Mouse (Mus musculus) stomach, embryonic 15.5 days (tissue): Measurements from ENCODE around the gene Fam78a. TPM values are rescaled to one million over a fixed set of nuclear protein-coding genes. Genes with fewer than 3 reads are reported as not detected.

ENCODE experiments used
- ATAC-seq: fragments of 200-750 bp; cut with Nextera tagmentation; 2 replicates; pipeline ENCODE4 v1.8.0; 2017; ENCODE audit warnings: low read depth, moderate number of reproducible peaks, moderate TSS enrichment; ENCODE audit not compliant: insufficient read depth, low FRiP score
- H3K27ac ChIP-seq: fragments of 300-500 bp; sonication (generic); 2 replicates; pipeline ENCODE4 v1.5.1; 2015; ENCODE audit warnings: mild to moderate bottlenecking, inconsistent platforms
- H3K27me3 ChIP-seq: fragments of 300-500 bp; sonication (generic); replicated peaks from 2 replicates; pipeline ENCODE4 v1.6.1; 2015; ENCODE audit warnings: inconsistent platforms
- H3K36me3 ChIP-seq: fragments of 300-500 bp; sonication (generic); 2 replicates; pipeline ENCODE4 v1.6.1; 2015; ENCODE audit warnings: inconsistent platforms
- H3K4me1 ChIP-seq: fragments of 300-500 bp; sonication (generic); 2 replicates; pipeline ENCODE4 v1.6.1; 2015; ENCODE audit warnings: inconsistent platforms
- H3K4me2 ChIP-seq: fragments of 300-500 bp; sonication (generic); 2 replicates; pipeline ENCODE4 v1.6.1; 2015; ENCODE audit warnings: mild to moderate bottlenecking, inconsistent platforms
- H3K4me3 ChIP-seq: fragments of 300-500 bp; sonication (generic); replicated peaks from 2 replicates; pipeline ENCODE4 v1.5.1; 2015; ENCODE audit warnings: inconsistent platforms
- H3K9ac ChIP-seq: fragments of 300-500 bp; sonication (generic); 2 replicates; pipeline ENCODE4 v1.6.1; 2015; ENCODE audit warnings: inconsistent platforms
- H3K9me3 ChIP-seq: fragments of 300-500 bp; sonication (generic); 2 replicates; pipeline ENCODE4 v1.6.1; 2016; ENCODE audit warnings: inconsistent platforms
- WGBS: fragments of 180-500 bp; shearing (Covaris S2); methylation state at CpG from one replicate; pipeline ENCODE4 v1.1.7; 2015; 5-methylcytosine and 5-hydroxymethylcytosine counted together
- polyA plus RNA-seq: library from polyadenylated mRNA; unstranded; fragments of >200 nt; fragmentation: Nextera tagmentation; extraction: Ambion mirVana; gene quantifications from 2 replicates; pipeline ENCODE4 v1.2.1, GENCODE M21; 2015

The Fam78a gene
- polyA plus RNA-seq, 1 experiment from 2014 or later = 2.2 TPM

DNA sequence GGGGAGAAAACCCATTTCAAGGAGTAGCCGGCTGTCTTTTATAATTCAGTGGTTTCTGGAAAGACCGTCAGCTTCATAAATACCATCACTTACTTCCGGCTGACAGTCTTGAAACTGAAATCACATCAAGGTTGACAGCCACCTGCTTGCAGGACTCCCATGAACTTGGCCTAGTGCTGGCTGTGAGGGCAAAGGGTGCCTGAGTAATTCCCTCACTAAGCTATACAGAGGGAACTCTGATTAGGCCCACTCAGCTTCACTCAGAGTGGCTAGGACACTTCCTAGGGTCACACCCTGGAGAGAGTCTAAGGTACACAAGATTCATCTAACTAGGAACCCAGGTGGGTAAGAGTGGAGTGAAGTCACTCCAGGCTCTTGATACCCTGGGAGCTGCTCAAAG is 4.0 kb downstream of the Fam78a start:
- no peaks in the 10 kb centered on the region for H3K36me3 ChIP-seq
- H3K4me2 ChIP-seq = no peak overlapping the region
- H3K4me3 ChIP-seq = no peak overlapping the region
- 77% methylated on average over 3 of the region's 3 CpGs for WGBS
- no peak for ATAC-seq
- no peak overlapping the region for H3K27ac ChIP-seq
- H3K4me1 ChIP-seq = peaks cover 14% of the 10 kb centered on the region
- no peaks in the 10 kb centered on the region for H3K9me3 ChIP-seq
- H3K9ac ChIP-seq = no peak overlapping the region
- peaks cover 36% of the 10 kb centered on the region for H3K27me3 ChIP-seq

DNA sequence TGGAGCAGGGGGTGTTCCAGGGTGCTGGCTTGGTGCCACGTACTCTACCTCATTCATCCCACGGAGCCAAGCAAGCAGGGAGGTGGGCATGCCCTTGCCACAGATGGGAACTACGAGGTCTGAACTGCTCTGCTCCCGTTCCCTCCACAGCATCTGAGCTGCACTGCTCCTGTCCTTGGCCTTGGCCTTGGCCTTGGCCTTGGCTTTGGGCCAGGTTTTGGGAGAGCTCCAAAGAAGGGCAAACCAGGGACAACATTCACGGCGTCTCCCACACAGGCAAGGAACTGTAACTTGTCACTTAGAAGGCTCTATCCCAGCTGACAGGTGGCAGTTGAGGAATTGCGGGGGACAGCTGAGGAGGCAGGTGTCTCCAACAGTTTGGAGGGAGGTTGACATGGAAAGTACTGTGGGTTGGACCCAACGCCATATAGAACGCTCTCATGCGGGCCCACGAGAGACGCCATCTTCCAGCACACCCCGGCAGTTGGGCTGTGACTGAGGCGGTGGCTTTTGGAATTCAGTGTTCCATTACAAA is 5.4 kb downstream of the Fam78a start:
- Histone ChIP-seq H3K4me2 (peak overlapping the region; percentile 5; the same call in 1 of the 2 replicates), H3K27ac (no peak overlapping the region)

DNA sequence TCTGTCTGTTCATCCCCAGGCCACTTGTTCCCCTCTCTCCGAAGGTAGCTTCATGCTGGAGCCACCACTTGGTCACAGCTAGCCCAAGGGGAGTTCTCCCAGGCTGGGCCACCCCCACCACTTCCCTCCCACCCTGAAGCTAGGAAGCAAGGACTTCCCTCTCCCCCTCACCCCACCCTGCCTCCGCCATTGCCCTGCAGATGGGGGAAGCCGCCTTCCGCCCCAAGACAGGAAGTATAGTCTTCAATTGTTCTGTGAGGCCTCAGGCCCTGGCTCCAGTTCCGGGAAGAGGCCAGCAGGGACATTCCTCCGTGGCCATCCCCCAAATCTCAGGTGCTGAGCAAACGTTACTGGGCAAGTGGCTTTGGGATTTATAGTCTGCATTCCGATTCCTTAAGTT is 6.1 kb downstream of the Fam78a start:
- H3K36me3 ChIP-seq = no peaks in the 10 kb centered on the region
- no peaks in the 10 kb centered on the region for H3K9me3 ChIP-seq
- no peak; the same call in 1 of the 2 replicates for ATAC-seq
- peaks cover 20% of the 10 kb centered on the region for H3K27me3 ChIP-seq
- peaks cover 7% of the 10 kb centered on the region for H3K4me1 ChIP-seq
- H3K4me2 ChIP-seq = no peak overlapping the region
- H3K4me3 ChIP-seq = no peak overlapping the region
- WGBS = 51% methylated on average over 8 of the region's 8 CpGs
- no peak overlapping the region for H3K27ac ChIP-seq
- no peak overlapping the region for H3K9ac ChIP-seq

More for the DNA sequence above, 5.4 kb downstream of the Fam78a start:
- H3K9me3 ChIP-seq = no peaks in the 10 kb centered on the region
- H3K4me3 ChIP-seq = no peak overlapping the region
- no peak overlapping the region for H3K9ac ChIP-seq
- H3K27me3 ChIP-seq = peaks cover 28% of the 10 kb centered on the region
- ATAC-seq = no peak
- peaks cover 14% of the 10 kb centered on the region for H3K4me1 ChIP-seq
- no peaks in the 10 kb centered on the region for H3K36me3 ChIP-seq
- 89% methylated on average over 14 of the region's 14 CpGs for WGBS

DNA sequence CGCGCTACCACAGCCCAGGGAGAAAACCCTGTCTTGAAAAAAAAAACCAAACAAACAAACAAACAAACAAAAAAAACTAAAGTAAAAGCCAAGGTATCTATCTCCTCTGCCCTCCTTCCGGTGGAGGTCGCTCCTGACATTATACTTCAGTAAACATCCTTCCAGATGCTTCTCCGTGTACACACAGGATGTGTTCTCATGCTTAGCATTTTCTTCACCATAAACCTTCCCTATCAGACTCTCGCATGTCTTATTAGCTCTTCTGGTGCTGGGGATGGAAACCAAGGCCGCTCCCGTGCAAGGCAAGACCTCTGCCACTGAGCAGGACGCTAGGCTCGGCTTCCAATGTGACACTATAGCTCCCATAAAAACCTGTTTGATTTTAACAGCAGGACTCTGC is 6.9 kb downstream of the Fam78a start:
- H3K27ac ChIP-seq = no peak overlapping the region

DNA sequence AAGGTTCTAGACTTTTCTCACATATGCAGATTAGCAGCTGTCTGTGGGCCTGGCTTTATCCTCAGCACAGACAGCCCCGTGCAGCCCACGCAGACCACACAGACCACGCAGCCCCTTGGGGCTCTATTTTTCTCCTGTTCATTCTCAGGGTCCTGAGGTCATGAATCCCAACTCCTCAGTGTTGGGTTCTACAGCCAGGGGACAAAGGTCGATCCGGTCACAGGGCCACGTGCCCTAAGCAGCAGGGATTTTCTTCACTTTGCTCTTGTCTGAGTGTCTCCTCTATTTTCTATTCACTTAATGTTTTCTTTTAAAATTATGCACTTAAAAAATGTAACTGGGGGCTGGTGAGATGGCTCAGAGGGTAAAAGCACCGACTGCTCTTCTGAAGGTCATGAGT is 9.3 kb downstream of the Fam78a start:
- 71% methylated on average over 7 of the region's 7 CpGs for WGBS
- peaks cover 5% of the 10 kb centered on the region; the same call in 1 of the 2 replicates for H3K4me1 ChIP-seq
- H3K4me2 ChIP-seq = no peak overlapping the region
- no peaks in the 10 kb centered on the region for H3K9me3 ChIP-seq
- H3K27ac ChIP-seq = no peak overlapping the region
- no peak for ATAC-seq
- no peak overlapping the region for H3K9ac ChIP-seq
- no peaks in the 10 kb centered on the region for H3K36me3 ChIP-seq
- H3K4me3 ChIP-seq = no peak overlapping the region
- no peaks in the 10 kb centered on the region for H3K27me3 ChIP-seq

More for the DNA sequence above, 6.9 kb downstream of the Fam78a start:
- Histone ChIP-seq H3K27me3 (peaks cover 13% of the 10 kb centered on the region), H3K36me3 (no peaks in the 10 kb centered on the region), H3K4me1 (peaks cover 5% of the 10 kb centered on the region; the same call in 1 of the 2 replicates), H3K9ac (no peak overlapping the region), H3K4me3 (no peak overlapping the region), H3K9me3 (no peaks in the 10 kb centered on the region), H3K4me2 (no peak overlapping the region)
- no peak for ATAC-seq
- WGBS = 76% methylated on average over 10 of the region's 10 CpGs

DNA sequence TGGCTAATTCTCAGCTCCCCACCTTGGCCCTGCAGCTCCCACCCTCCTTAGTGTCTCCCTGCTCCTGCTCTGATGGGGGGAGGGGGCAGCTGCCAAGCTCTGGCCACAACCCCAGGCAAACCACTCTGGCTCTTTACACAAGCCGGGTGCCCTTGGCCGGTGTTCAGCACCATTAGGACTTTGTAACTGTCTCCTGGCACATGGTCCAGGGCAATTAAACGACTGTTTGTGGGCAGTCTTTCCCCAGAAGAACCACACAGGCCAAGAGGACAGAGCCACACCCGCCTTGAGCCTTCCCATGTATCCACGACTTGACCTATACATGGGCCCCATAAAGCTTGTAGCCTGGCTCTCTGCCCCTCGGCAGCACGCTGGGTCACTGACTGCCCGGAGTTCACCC is 10.3 kb downstream of the Fam78a start:
- Histone ChIP-seq H3K27me3 (no peaks in the 10 kb centered on the region), H3K4me1 (peaks cover 4% of the 10 kb centered on the region; the same call in 1 of the 2 replicates), H3K9me3 (no peaks in the 10 kb centered on the region), H3K9ac (no peak overlapping the region), H3K36me3 (no peaks in the 10 kb centered on the region), H3K4me2 (no peak overlapping the region), H3K4me3 (no peak overlapping the region), H3K27ac (no peak overlapping the region)
- ATAC-seq = no peak
- WGBS = 64% methylated on average over 8 of the region's 8 CpGs

DNA sequence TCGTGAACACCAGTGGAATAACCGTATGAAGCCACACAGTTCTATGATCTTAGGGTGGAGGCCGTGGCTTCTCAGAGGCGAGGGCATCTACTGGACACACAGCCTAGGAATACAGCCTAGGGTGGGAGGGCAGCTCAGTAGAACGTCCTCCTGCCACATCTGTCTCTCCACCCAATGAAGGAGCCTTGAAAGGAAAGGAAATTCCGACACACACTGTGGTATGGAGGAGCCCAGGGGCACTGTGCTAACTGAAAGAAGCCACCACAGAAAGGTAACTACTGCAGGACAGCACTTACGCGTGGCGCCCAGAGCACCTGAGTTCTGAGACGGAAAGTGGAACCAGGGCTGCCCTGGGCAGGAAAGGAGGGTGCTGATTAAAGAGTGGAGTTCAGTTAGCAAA is 13.9 kb downstream of the Fam78a start:
- no peak overlapping the region for H3K9ac ChIP-seq
- H3K36me3 ChIP-seq = no peaks in the 10 kb centered on the region
- no peak for ATAC-seq
- no peaks in the 10 kb centered on the region for H3K9me3 ChIP-seq
- no peak overlapping the region for H3K4me3 ChIP-seq
- H3K4me2 ChIP-seq = no peak overlapping the region
- H3K27ac ChIP-seq = no peak overlapping the region
- WGBS = 90% methylated on average over 10 of the region's 10 CpGs
- H3K27me3 ChIP-seq = no peaks in the 10 kb centered on the region; the same call in 1 of the 2 replicates
- H3K4me1 ChIP-seq = no peaks in the 10 kb centered on the region

DNA sequence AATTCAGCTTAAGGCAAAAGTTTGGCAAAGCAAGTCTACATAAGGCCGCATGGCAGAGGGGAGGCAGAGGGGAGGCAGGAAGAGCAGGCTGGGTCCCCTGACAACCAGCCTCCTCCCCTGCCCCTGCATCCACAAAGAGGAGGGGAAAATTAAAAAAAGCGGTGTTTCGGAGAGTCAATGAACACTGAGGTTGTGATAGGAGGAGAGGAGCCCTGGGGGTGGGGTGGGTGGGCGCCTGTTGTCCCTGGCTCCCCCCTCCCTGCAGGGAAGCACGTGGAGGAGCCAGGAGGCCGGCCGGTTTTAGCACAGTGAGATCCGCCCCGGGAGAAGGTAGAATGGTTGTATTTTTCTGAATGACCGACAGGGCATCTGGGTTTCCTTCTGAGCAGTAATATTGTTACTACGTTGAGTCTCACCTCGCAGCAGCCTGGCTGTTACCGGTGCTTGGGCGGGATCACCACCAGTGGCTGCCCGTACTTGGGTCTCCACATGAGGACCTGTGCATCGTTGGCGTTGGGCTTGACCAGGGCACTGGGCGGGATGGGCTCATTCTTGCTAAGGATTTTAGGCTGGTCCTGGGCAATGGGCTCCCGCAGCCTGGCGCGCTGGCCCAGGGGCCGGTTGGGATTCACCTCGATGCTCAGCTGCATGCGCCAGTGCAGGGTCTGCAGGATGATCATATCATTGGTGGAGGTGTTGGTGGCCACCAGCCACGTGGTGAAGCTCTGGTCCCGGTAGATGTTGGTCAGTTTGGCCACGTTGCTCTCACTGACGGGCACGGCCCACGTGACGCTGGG is 15.6 kb downstream of the Fam78a start:
- Histone ChIP-seq H3K4me3 (no peak overlapping the region), H3K4me2 (0 out of 2 replicates have a peak overlapping the region, but pooled peaks have one; percentile 2), H3K9ac (no peak overlapping the region), H3K27me3 (no peaks in the 10 kb centered on the region; the same call in 1 of the 2 replicates), H3K36me3 (no peaks in the 10 kb centered on the region), H3K27ac (no peak overlapping the region), H3K9me3 (no peaks in the 10 kb centered on the region), H3K4me1 (no peaks in the 10 kb centered on the region)
- ATAC-seq = no peak
- 50% methylated on average over 31 of the region's 31 CpGs for WGBS

DNA sequence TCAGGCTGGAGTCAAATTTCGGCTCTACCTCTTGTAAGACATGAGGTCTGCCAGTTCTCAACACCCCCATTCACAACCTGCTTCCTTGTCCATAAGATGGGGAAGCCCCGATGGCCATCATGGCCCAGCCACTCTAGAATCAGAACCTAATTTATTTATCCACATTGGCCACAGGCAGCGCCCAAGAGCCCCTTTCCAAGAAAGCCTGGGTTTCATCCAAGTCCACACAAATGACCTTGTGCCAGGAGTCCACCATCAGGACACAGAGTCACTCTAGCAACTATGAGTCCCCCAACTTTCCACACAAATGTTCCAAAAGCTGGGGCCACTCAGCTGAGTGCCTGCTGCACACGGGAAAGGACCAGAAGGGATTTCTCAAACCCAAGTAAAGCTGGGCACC is 18.7 kb downstream of the Fam78a start:
- no peak overlapping the region for H3K4me3 ChIP-seq
- ATAC-seq = no peak
- H3K27me3 ChIP-seq = no peaks in the 10 kb centered on the region; the same call in 1 of the 2 replicates
- H3K9ac ChIP-seq = no peak overlapping the region
- no peak overlapping the region for H3K4me2 ChIP-seq
- no peaks in the 10 kb centered on the region for H3K9me3 ChIP-seq
- no peak overlapping the region for H3K27ac ChIP-seq
- 0 out of 2 replicates have a peak, but pooled peaks cover 2% of the 10 kb centered on the region for H3K4me1 ChIP-seq
- WGBS = 76% methylated on average over 4 of the region's 4 CpGs
- no peaks in the 10 kb centered on the region for H3K36me3 ChIP-seq

DNA sequence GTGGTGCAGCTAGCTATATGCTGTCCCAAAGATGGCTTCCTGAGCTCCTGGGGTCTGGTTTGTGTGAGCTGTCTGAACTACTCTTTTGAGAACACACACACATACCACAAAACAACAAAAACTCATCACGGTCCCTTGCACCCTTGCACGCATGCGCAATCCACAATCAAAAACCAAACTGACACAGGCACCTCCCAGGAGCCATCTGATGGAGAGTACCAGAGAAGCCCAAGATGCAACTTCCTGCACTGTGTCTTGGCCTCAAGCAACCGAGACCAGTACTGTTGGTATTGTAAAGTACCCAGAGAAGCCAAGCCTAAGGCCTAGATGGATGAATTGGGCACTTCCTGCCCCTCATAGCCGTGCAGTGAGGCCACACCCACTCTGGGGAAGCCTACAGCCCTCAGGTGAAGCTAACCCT is 19.3 kb downstream of the Fam78a start:
- no peak overlapping the region for H3K4me2 ChIP-seq
- H3K27me3 ChIP-seq = no peaks in the 10 kb centered on the region; the same call in 1 of the 2 replicates
- no peak overlapping the region for H3K9ac ChIP-seq
- no peak overlapping the region for H3K27ac ChIP-seq
- no peaks in the 10 kb centered on the region for H3K36me3 ChIP-seq
- 74% methylated on average over 5 of the region's 5 CpGs for WGBS
- H3K4me1 ChIP-seq = 0 out of 2 replicates have a peak, but pooled peaks cover 2% of the 10 kb centered on the region
- no peaks in the 10 kb centered on the region for H3K9me3 ChIP-seq
- no peak for ATAC-seq
- H3K4me3 ChIP-seq = no peak overlapping the region

DNA sequence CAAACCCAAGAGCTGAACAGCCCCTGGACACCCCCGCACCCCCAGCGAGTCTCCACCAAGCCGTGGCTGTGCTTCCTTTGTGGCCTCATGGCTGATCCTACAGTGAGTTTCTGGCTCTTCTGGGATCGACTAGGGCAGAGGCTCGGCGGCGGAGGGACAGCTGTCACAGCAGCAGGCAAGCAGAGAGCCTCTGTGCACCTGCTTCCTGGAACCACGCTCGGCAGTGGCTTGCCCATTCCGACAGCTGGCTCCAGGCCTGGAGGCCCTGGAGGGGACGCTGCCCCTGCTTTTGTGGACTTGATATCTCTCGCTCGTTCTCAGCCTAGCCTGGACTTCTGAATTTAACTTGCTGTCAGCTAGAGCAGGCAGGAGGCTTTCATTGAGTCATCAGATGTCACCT is 19.7 kb downstream of the Fam78a start:
- Histone ChIP-seq H3K9me3 (no peaks in the 10 kb centered on the region), H3K4me1 (0 out of 2 replicates have a peak, but pooled peaks cover 2% of the 10 kb centered on the region), H3K9ac (no peak overlapping the region), H3K4me3 (no peak overlapping the region), H3K36me3 (no peaks in the 10 kb centered on the region), H3K27ac (no peak overlapping the region), H3K27me3 (no peaks in the 10 kb centered on the region; the same call in 1 of the 2 replicates), H3K4me2 (no peak overlapping the region)
- no peak for ATAC-seq
- 54% methylated on average over 13 of the region's 13 CpGs for WGBS

DNA sequence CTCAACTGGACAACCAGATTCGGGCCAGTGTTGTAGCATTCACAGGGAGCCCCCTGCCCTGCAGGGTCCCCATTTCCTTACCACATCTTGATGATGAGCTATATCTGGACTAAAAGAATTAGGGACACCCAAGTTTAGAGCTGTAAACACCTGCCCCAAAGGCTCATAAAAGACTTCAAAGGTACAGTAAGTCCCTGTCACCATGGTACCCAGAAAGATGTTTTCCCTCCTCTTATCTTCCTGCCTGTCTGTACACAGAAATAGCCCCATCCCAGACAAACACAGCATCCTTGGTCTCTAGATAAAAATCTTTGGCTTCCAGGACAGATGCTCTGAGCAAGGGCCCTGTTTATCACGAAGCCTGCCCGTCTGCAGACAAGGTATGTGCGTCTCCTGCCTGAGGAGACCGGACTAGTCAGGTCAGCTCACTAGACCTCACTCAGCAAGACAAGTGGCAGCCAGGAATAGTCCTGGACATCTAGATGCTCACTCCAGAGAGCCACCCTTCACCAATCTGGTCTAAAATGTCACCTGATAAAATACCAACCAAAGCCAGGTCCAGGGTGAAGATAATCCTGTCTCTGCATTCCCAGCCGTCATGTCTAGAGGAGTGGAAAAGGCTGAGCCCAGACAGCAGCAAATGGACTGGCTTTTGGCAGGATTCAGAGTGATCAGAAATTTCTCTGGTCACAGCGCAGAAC is 21.1 kb downstream of the Fam78a start:
- Histone ChIP-seq H3K9ac (no peak overlapping the region), H3K36me3 (no peaks in the 10 kb centered on the region), H3K4me3 (no peak overlapping the region), H3K27me3 (no peaks in the 10 kb centered on the region; the same call in 1 of the 2 replicates), H3K4me1 (0 out of 2 replicates have a peak, but pooled peaks cover 2% of the 10 kb centered on the region), H3K4me2 (no peak overlapping the region), H3K9me3 (no peaks in the 10 kb centered on the region), H3K27ac (no peak overlapping the region)
- WGBS = 75% methylated on average over 7 of the region's 7 CpGs
- ATAC-seq = no peak
